Mouse (Mus musculus): ENCODE results near the gene H2al1k. TPM values are rescaled to one million over a fixed set of nuclear protein-coding genes. Genes with fewer than 3 reads are reported as not detected.

H2al1k gene
- not detected for total RNA-seq (2023)

GRCm38 (mm10) chrX:9350327-9350726, at the start of gene H2al1k:
Gene H2al1k (plus strand): TSS chrX:9350627.

Other genes starting within 250 kb of the H2al1k start
- not detected for gene 4930402K13Rik, start 246.1 kb upstream of the H2al1k start, total RNA-seq (2023)
- gene Lancl3, start 150.7 kb upstream of the H2al1k start, total RNA-seq (2023), result not detected
- not detected for gene Gm14862, start 93.7 kb upstream of the H2al1k start, total RNA-seq (2023)
- gene Xk, start 77.9 kb upstream of the H2al1k start, total RNA-seq (2023), result 1.1 TPM
- not detected for gene H2al1m, start 66.9 kb upstream of the H2al1k start, total RNA-seq (2023)
- gene Cybb, start 137.1 kb downstream of the H2al1k start, total RNA-seq (2023), result 25.2 TPM
- gene H2al1o, start 221.8 kb downstream of the H2al1k start, total RNA-seq (2023), result not detected

Measured in CD4-positive naive resting alpha-beta T cell, adult 57 days (primary cell).